Mouse (Mus musculus) 416B (cell line): ENCODE measurements at regions not wholly inside any gene's neighbourhood (a gene's known extent, or its start where the extent isn't known, plus 50 kb on each side); places are given as distances from the start of the nearest gene placed in this dataset.
A peak's percentile ranks its signal among the peaks of the same experiment; 100 is the strongest.

Experiments used
- DNase-seq: peaks from one replicate; pipeline ENCODE4 v3.0.0; 2011; ENCODE audit warnings: low read depth

- DNase-seq, result no peak
Measured at GRCm38 (mm10) chr9:46737446-46737845, 261.1 kb upstream of the Gm4791 start.

- no peak for DNase-seq
Measured at GRCm38 (mm10) chr9:46736232-46736631, 262.3 kb upstream of the Gm4791 start.

DNA sequence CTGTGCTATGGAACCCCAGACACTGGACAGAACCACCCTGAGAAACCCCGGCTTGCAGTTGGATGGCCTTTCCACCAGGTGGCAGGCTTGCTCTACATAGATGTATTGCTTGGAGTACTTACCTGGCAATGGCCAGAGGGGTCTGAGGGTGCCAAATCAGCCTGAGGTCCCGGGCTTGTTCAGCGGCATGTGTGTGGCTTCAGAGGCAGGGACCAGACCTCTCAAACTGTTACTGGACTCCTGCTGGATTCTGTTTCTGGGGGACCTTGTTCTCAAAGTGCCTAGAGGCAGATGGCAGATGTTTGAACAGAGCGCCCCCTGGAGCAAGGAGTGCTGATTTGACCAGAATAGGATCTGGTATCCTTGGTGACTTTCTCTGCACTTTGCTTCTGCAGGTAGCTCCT is 262.9 kb upstream of the Gm4791 start:
- peak; percentile 70 for DNase-seq

DNA sequence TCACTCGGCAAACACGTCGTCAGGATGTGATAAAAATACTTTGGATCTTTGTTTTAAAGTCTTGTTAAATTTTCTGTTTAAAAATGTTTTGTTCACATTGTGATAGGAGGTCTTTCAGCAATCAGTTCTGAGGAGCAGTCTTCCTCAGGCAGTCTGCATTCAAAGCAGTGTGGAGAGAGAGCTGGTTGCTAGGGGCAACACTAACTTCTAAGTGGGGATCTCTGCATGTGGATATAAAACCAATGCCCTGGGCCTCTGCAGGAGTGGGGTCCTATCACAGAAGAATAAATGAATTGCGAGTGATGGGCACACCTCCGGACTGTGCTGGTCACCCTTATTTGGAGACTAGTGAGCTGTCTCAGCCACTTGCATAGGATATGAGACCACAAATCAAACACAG is 270.1 kb upstream of the Gm4791 start:
- DNase-seq, result no peak

DNA sequence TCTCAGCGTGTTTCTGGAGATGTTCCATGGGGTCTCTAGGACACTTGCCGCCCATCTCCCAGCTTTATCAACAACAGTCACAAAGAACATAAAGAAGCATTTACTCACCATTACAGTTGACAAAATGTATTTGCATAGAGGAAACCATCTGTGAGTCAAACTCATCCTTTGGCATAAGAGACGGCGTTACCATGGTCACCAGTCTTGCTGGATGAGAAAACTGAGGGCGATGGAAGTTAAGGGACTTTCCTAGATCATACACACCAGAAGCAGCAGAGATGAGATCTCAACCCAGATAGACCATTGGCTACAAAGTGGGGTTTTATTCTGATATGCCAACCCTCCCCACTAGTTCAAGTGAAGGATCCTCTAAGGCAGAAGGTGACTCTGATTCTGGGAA is 274.3 kb upstream of the Gm4791 start:
- DNase-seq, result no peak

DNA sequence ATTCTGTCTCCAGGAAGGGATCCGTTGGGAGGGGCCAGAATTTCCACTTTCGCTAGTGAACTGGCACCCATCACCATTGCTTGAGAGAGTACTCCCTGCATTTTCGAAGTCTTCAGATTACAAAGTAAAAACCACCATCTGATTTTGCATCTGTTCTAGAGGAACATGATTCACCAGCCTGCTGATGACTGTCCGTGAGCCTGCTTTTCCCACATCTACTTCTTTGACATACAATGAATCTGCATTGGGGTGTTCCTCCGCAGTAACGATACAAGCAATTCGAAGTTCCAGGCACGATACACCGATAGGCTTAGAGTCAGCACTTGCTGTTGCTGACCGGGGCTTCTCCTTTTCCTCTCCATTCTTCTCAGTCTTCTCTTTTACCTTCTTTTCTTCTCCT is 285.1 kb upstream of the Gm4791 start:
- DNase-seq, result no peak

DNA sequence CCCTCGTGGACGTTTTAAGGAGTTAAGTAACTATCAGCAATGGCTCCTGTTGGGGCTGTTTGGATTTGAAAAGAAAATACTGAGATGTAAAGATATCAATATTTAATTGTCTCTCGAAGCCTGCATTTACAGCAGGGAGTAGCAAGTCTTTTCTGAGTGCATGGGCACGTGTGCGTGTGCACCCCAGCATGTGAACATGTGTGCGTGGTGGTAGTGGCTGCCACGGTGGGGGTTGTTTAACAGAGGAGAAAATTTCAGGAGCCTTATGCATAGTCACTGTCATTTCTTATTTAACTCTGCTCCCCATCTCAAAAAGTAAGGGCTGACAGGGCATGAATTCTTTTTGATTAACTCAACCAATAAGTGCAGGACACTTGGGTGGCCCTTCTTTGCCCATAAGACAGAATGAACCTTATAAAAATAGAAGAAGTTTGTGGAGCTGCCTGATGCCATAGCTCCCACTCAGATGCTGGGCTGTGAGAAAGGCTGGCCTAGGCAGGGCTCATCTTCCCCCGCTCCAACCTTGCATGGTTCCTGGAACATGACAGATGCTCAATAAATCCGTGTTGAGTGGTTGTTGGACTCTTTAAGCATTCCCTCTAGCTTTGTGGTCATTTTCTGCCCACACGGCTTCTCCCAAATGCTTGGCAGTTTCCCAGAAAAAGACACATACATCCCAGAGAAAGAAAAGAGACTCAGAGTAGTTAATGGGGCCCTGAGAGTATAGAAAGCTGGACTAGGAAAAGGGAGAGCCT is 294.2 kb upstream of the Gm4791 start:
- DNase-seq, result no peak

- no peak for DNase-seq
Measured at GRCm38 (mm10) chr9:46703674-46704073, 294.9 kb upstream of the Gm4791 start.

- no peak for DNase-seq
Measured at GRCm38 (mm10) chr9:46702901-46703636, 295.5 kb upstream of the Gm4791 start.

- no peak for DNase-seq
Measured at GRCm38 (mm10) chr9:46702053-46702900, 296.3 kb upstream of the Gm4791 start.

DNA sequence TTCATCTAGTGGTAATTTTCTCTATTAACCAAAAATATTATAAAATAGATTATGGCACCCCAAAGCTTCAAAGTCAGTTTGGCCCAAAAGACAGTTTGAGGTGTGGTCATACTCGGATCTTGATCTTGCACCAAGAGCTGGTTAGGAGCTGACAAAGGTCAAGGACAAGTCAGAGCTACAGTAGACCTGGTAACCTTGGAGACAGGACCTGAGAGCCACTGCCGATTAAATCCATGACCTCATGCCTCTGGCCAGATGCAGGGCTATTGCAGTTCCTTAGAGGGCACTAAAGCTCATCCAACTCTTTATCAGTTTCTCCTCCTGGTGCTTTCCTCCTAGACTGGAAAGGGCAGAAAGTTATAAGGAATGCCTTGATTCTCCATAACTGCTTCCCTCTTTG is 302.4 kb upstream of the Gm4791 start:
- DNase-seq, result no peak

DNA sequence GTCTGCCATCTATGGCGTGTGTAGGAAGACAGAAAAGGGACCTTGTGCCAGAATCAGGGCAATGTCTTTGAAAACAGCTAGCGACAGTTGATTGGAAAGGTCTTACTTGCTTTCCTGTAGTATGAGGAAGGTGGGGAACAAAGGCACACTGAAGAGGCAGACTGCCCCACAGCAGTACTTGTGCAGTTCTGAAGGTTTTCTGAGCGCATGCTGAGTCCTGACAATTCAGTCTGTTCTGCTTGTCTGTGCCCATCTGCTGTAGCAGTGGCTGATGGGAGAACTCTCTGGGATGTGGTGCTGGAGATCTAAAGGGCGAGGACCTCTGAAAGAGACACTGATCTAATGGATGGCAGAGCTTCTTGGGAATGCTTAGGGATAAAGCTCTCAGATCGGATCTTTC is 309.2 kb upstream of the Gm4791 start:
- no peak for DNase-seq

- no peak for DNase-seq
Measured at GRCm38 (mm10) chr9:46684113-46684850, 314.3 kb upstream of the Gm4791 start.

- no peak for DNase-seq
Measured at GRCm38 (mm10) chr9:46672050-46672449, 326.5 kb upstream of the Gm4791 start.

DNA sequence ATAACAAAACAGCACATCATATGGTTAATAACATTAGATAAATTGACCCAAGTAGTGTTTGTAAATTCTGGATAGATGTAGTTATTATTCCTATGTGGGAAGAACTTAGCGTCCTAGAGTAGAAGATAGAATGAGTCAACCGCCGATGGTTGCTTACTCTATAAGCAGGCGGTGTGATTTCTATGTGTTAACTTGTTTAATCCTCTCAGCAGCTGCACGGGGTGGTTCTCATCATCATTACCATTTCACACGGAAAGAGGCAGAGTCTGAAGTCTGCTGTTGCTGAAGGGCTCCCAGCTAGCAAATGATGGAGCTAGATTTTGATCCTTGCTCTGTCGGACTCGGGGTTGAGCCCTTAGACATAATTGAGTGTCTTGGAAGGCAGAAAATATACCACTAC is 334.6 kb upstream of the 4931429L15Rik start:
- no peak for DNase-seq

- no peak for DNase-seq
Measured at GRCm38 (mm10) chr9:46647238-46647922, 327.6 kb upstream of the 4931429L15Rik start.

- DNase-seq, result no peak
Measured at GRCm38 (mm10) chr9:46645469-46645884, 325.7 kb upstream of the 4931429L15Rik start.

- no peak for DNase-seq
Measured at GRCm38 (mm10) chr9:46643551-46643950, 323.8 kb upstream of the 4931429L15Rik start.

GRCm38 (mm10) chr9:46642696-46643095 is 322.9 kb upstream of the 4931429L15Rik start:
- DNase-seq, result no peak

GRCm38 (mm10) chr9:46636261-46637010 is 316.6 kb upstream of the 4931429L15Rik start:
- no peak for DNase-seq

- DNase-seq, result no peak
Measured at GRCm38 (mm10) chr9:46633952-46634351, 314.2 kb upstream of the 4931429L15Rik start.
